Mouse (Mus musculus) bone marrow macrophage, adult 2 months (primary cell): ENCODE data around the gene S1pr3. TPM values are rescaled to one million over a fixed set of nuclear protein-coding genes. Genes with fewer than 3 reads are reported as not detected.

Experiments used
- H3K27ac ChIP-seq: 2 replicates; pipeline ENCODE4 v1.5.1; 2012; ENCODE audit warnings: low read depth, low read length; ENCODE audit not compliant: insufficient read depth
- H3K4me1 ChIP-seq: 2 replicates; pipeline ENCODE4 v1.6.1; 2012; ENCODE audit warnings: low read length; ENCODE audit not compliant: control insufficient read depth, insufficient read depth
- H3K4me3 ChIP-seq: 2 replicates; pipeline ENCODE4 v1.5.1; 2012; ENCODE audit warnings: mild to moderate bottlenecking, low read length, moderate library complexity; ENCODE audit not compliant: insufficient read depth
- CTCF ChIP-seq: IDR thresholded peaks from 2 replicates; pipeline ENCODE4 v1.5.1; 2012; ENCODE audit warnings: low read depth, mild to moderate bottlenecking, low read length, moderate library complexity
- POLR2A ChIP-seq: IDR thresholded peaks from 2 replicates; pipeline ENCODE4 v1.6.1; 2012; ENCODE audit warnings: mild to moderate bottlenecking, low read depth, low read length, borderline replicate concordance
- polyA plus RNA-seq: library from polyadenylated mRNA; stranded (reverse); fragments of >200 nt; gene quantifications from 2 replicates; pipeline ENCODE4 v1.2.4, GENCODE M21; 2012; ENCODE audit not compliant: missing spikeins, insufficient read depth, insufficient read length

S1pr3 gene
- polyA plus RNA-seq, 1 experiment, result not detected

DNA sequence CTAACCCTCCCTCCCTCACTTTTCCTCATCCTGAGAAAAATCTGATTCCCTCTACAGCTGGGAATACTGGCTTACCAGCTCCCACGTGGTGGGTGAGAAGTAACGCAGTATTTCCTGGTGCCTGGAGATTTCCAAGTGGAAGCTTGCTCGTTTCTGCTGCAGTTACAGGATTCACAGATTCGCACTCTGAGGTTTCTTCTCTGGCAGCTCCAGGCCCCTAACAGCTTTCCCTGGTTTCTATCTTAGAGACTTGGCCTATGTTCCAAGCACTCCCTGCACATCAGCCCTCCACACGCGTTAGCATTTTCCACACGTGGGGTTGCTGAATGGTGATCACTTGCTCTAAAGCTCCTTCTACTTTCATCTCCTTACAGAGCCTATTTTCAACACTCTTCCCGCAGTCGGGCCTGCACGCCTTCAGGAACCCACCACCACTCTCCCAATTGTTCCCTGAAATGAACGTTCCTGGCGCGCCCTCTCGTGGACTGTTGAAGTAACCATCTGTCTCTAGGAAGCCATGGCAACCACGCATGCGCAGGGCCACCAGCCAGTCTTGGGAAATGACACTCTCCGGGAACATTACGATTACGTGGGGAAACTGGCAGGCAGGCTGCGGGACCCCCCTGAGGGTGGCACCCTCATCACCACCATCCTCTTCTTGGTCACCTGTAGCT is 10.0 kb downstream of the S1pr3 start:
- TF ChIP-seq CTCF, result peak; percentile 96
- no peak for TF ChIP-seq POLR2A
- H3K27ac ChIP-seq, result no peak overlapping the region
- H3K4me1 ChIP-seq, result peaks cover 10% of the 10 kb centered on the region
- no peak overlapping the region for H3K4me3 ChIP-seq

DNA sequence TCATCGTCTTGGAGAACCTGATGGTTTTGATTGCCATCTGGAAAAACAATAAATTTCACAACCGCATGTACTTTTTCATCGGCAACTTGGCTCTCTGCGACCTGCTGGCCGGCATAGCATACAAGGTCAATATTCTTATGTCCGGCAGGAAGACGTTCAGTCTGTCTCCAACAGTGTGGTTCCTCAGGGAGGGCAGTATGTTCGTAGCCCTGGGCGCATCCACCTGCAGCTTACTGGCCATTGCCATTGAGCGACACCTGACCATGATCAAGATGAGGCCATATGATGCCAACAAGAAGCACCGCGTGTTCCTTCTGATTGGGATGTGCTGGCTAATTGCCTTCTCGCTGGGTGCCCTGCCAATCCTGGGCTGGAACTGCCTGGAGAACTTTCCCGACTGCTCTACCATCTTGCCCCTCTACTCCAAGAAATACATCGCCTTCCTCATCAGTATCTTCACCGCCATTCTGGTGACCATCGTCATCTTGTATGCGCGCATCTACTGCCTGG is 10.6 kb downstream of the S1pr3 start:
- no peak for TF ChIP-seq POLR2A
- TF ChIP-seq CTCF, result no peak
- H3K4me3 ChIP-seq, result no peak overlapping the region

DNA sequence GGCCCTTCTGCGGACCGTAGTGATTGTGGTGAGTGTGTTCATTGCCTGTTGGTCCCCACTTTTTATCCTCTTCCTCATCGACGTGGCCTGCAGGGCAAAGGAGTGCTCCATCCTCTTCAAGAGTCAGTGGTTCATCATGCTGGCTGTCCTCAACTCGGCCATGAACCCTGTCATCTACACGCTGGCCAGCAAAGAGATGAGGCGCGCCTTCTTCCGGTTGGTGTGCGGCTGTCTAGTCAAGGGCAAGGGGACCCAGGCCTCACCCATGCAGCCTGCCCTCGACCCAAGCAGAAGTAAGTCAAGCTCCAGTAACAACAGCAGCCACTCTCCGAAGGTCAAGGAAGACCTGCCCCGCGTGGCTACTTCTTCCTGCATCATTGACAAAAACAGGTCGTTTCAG is 11.1 kb downstream of the S1pr3 start:
- no peak overlapping the region for H3K4me3 ChIP-seq
- TF ChIP-seq CTCF, result no peak
- no peak for TF ChIP-seq POLR2A
- H3K27ac ChIP-seq, result no peak overlapping the region
- H3K4me1 ChIP-seq, result peaks cover 10% of the 10 kb centered on the region

More for the DNA sequence above, 10.6 kb downstream of the S1pr3 start:
- Histone ChIP-seq H3K4me1 (peaks cover 10% of the 10 kb centered on the region), H3K27ac (no peak overlapping the region)

DNA sequence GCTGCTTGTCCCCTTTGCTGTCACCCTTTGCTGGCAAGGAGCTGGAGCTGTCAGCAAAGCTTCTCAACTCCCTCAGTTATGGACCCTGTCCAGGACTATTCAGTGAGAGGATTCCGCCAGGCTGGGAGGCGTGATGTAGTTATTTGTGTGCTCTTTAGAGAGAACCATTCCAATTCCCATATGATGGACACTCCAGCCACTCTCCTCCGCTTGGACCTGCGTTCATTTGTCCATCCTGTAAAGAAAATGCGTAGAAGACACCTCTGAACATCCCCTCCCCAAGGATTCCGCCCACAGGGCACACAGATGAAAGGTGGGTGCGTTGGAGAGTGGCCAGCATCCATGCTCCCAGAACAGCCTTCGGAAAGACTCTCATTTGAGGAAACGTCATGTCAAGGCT is 12.4 kb downstream of the S1pr3 start:
- Histone ChIP-seq H3K4me1 (peaks cover 10% of the 10 kb centered on the region), H3K27ac (no peak overlapping the region), H3K4me3 (no peak overlapping the region)
- no peak for TF ChIP-seq CTCF
- no peak for TF ChIP-seq POLR2A

DNA sequence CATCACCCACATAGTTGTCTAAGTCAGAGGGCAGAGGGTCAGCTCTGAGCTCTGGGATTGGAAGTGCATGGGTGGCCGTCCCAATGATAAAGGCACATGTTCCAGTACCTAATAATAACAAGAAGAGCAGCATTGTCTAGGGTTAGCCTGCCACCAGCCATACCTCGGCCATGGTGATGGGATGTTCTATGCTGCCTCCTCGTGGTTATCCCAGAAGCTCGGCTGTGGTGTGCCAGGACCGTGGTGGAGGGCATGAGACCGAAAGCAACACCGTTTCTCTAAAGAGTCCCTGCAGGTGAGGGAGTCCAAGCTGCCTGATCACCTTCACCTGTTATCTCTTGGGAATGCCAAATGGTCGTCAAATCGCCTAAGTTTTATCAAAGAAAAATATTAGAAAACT is 15.2 kb downstream of the S1pr3 start:
- no peak overlapping the region for H3K27ac ChIP-seq
- H3K4me1 ChIP-seq, result no peaks in the 10 kb centered on the region
- no peak overlapping the region for H3K4me3 ChIP-seq
- TF ChIP-seq CTCF, result no peak
- TF ChIP-seq POLR2A, result no peak

DNA sequence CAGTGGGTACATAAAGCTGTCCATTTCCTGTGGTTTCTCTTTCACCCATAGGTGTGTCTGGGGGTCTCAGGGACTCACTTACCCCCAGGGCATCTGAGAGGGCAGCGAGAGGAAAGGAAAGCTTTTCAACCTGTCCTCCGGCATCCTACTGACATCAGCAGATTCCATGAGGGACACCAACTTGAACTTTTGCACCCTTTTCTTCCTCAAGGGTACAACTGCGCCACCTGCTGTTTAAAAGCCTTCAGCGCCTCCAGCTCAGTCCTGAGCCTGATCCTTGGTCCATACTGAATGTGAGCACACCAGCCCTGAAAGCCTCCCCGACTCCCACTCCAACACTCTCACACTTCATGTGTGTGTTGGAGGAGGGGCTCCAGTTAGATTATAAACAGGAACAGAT is 16.2 kb downstream of the S1pr3 start:
- no peak for TF ChIP-seq POLR2A
- peak; percentile 68 for TF ChIP-seq CTCF
- H3K4me3 ChIP-seq, result no peak overlapping the region

DNA sequence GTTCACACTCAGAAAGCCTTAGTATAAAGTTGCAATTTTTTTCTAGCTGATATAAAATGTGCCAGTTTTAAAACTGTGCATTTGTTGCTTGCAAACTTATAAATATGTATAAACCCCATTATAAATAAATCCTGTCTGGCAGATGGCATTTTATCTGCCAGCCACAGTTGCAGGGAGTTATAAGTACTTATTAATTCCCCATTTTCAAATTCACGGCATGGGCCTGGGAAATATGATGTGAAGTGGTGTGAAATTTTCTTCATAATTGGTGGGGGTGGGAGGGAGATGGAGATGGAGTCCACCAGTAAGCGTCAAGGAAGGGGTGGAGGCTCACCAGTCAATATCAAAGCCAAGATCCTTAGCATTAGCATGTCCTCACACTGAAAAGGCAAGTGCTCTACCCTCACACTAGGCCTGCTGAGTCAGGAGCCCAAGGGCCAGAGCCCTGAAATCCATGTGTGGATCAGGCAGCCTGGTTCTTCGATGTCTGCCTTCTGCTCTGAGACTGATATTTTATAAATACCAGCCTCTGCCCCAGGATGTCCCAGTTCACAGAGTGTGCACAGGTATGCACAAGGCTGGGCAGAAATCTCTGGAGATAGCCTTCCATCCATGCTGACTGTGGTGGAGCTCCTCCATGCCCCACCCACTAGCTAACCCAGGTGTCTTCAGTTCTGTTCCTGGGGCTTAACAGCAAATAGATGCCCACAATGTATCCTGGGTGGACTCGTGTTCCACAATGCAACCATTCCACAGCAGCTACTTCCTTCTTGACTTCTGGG is 17.4 kb downstream of the S1pr3 start:
- TF ChIP-seq CTCF (no peak), POLR2A (no peak)
- Histone ChIP-seq H3K4me1 (no peaks in the 10 kb centered on the region), H3K27ac (no peak overlapping the region), H3K4me3 (no peak overlapping the region)

More for the DNA sequence above, 16.2 kb downstream of the S1pr3 start:
- Histone ChIP-seq H3K4me1 (no peaks in the 10 kb centered on the region), H3K27ac (no peak overlapping the region)

DNA sequence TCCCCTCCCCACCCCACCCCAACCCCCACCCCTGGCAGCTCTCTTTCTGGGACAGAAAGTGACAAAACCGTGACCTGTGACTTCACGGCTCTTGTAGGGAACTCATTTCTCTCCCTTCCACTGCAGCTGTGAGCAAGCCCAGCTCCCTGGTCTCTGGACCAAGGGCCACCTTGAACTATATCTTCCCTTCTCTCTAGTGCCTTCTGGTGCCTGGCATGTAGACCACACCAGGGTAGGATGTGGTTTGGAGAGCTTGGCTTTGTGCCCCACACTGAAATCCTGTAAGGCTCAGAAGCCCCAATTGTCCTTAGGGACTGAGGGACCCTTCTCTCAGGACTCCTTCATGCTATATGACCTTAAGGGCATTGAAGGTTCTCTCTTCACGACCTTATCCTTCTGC is 24.9 kb downstream of the S1pr3 start:
- Histone ChIP-seq H3K27ac (no peak overlapping the region), H3K4me1 (no peaks in the 10 kb centered on the region), H3K4me3 (no peak overlapping the region)
- TF ChIP-seq CTCF (no peak), POLR2A (no peak)

DNA sequence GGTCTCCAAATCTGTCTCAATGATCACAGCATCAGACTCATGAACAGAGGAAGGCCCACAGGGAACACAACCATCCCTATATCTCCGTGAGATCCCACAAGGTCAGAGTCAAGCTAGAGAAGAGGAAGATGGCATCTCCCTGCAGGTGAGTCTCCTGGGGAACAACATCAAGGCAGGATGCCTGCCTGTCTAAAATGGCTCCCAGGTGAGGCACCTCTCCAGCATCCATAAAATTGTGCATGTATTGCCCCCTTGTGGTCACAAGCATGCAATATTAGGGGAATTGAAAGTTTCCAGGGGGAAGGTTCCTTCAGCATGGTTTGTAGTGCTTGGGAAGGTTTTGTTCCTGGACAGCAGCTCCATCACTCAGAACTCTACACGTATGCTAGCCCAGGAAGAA is 26.0 kb downstream of the S1pr3 start:
- Histone ChIP-seq H3K4me1 (no peaks in the 10 kb centered on the region), H3K4me3 (no peak overlapping the region)
- TF ChIP-seq CTCF, result 0 out of 2 replicates have a peak, but pooled peaks have one; percentile 14
- TF ChIP-seq POLR2A, result no peak

DNA sequence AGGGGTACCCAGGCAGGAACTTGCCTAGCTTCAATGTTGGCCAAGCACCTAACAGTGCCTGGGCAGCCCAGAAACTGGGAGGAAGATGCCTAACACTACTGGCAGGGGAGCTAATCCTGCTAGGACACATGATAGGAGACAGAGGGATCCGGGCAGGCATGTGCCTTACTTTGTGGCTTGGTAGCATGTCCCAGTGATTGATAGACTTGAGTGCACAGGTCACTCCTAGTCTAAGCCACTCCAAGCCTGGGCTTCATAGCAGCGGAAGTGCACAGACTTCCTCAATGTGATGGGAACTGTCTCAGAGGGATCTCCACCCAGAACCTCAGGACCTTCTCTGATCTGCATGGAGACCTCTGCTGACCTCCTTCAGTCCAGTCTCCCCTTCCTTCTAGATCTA is 26.7 kb downstream of the S1pr3 start:
- TF ChIP-seq CTCF, result no peak
- TF ChIP-seq POLR2A, result no peak
- Histone ChIP-seq H3K4me3 (no peak overlapping the region), H3K4me1 (no peaks in the 10 kb centered on the region), H3K27ac (no peak overlapping the region)

More for the DNA sequence above, 26.0 kb downstream of the S1pr3 start:
- no peak overlapping the region for H3K27ac ChIP-seq
